Mouse (Mus musculus) erythroid progenitor cell, adult 5-6 weeks (primary cell): ENCODE measurements around the gene Rsu1. TPM values are rescaled to one million over a fixed set of nuclear protein-coding genes. Genes with fewer than 3 reads are reported as not detected.

Experiments used
- ATAC-seq: replicated peaks from 2 replicates; pipeline ENCODE4 v1.8.0; 2016; ENCODE audit warnings: moderate number of reproducible peaks, mild to moderate bottlenecking, moderate TSS enrichment, inconsistent platforms; ENCODE audit not compliant: poor library complexity, low FRiP score, severe bottlenecking
- total RNA-seq, 2 experiments: library from RNA; stranded (forward) in 1 of 2; stranded (reverse) in 1 of 2; fragments of 150-400 nt in 1 of 2; fragments of 186-747, 209-891 nt in 1 of 2; gene quantifications; 2 replicates each; pipeline versions ENCODE4 v1.2.3 to v1.2.4; 2015 to 2017; ENCODE audit warnings: low replicate concordance in 2 of 2

Gene Rsu1
- total RNA-seq (2015; ENCODE audit: low replicate concordance) (22.2 and 30.3 TPM in 2 replicates), total RNA-seq (2017; ENCODE audit: low replicate concordance) (16.3 and 27.5 TPM in 2 replicates)

- peak; percentile 95 for ATAC-seq
Measured at GRCm38 (mm10) chr2:13271165-13271957, at the start of gene Rsu1. TSS of gene Rsu1 (minus strand) at chr2:13271415.

- no peak for ATAC-seq
Measured at GRCm38 (mm10) chr2:13303376-13303775, 32.2 kb upstream of the Rsu1 start.

- ATAC-seq = no peak
Measured at GRCm38 (mm10) chr2:13299031-13299430, 27.8 kb upstream of the Rsu1 start.

- ATAC-seq = no peak
Measured at GRCm38 (mm10) chr2:13297733-13298132, 26.5 kb upstream of the Rsu1 start.

- no peak for ATAC-seq
Measured at GRCm38 (mm10) chr2:13290661-13291060, 19.4 kb upstream of the Rsu1 start.

GRCm38 (mm10) chr2:13290070-13290469 lies 18.9 kb upstream of the Rsu1 start:
- no peak for ATAC-seq

- ATAC-seq = no peak
Measured at GRCm38 (mm10) chr2:13278114-13278862, 7.1 kb upstream of the Rsu1 start.

GRCm38 (mm10) chr2:13275874-13276273 lies 4.7 kb upstream of the Rsu1 start:
- ATAC-seq = no peak

- ATAC-seq = peak; percentile 9; the same call in 1 of the 2 replicates
Measured at GRCm38 (mm10) chr2:13270736-13271135, 479 bp downstream of the Rsu1 start.

GRCm38 (mm10) chr2:13268681-13269293 lies 2.4 kb downstream of the Rsu1 start:
- no peak for ATAC-seq

- ATAC-seq = no peak
Measured at GRCm38 (mm10) chr2:13264875-13265274, 6.3 kb downstream of the Rsu1 start.

GRCm38 (mm10) chr2:13263150-13263549 lies 8.1 kb downstream of the Rsu1 start:
- ATAC-seq = no peak

GRCm38 (mm10) chr2:13258606-13259005 lies 12.6 kb downstream of the Rsu1 start:
- ATAC-seq = no peak

GRCm38 (mm10) chr2:13240711-13241110 lies 30.5 kb downstream of the Rsu1 start:
- ATAC-seq = no peak

GRCm38 (mm10) chr2:13237140-13237901 lies 33.9 kb downstream of the Rsu1 start:
- no peak for ATAC-seq

GRCm38 (mm10) chr2:13235696-13236095 lies 35.5 kb downstream of the Rsu1 start:
- no peak for ATAC-seq

- no peak for ATAC-seq
Measured at GRCm38 (mm10) chr2:13234796-13235195, 36.4 kb downstream of the Rsu1 start.

GRCm38 (mm10) chr2:13233902-13234301 lies 37.3 kb downstream of the Rsu1 start:
- ATAC-seq = no peak

- ATAC-seq = no peak
Measured at GRCm38 (mm10) chr2:13233254-13233835, 37.9 kb downstream of the Rsu1 start.
